Mouse (Mus musculus) NIH3T3 (cell line): Measurements from ENCODE around the gene Pip5k1b.
"Not testable (repeated sequence)": the region's sequence is repeated elsewhere in the genome, so short reads cannot be mapped to it uniquely, and the experiment has no call there.

Experiments used
- DNase-seq: peaks from one replicate; pipeline ENCODE4 v3.0.0-alpha.2; 2012; ENCODE audit warnings: low read depth

Gene Pip5k1b

DNA sequence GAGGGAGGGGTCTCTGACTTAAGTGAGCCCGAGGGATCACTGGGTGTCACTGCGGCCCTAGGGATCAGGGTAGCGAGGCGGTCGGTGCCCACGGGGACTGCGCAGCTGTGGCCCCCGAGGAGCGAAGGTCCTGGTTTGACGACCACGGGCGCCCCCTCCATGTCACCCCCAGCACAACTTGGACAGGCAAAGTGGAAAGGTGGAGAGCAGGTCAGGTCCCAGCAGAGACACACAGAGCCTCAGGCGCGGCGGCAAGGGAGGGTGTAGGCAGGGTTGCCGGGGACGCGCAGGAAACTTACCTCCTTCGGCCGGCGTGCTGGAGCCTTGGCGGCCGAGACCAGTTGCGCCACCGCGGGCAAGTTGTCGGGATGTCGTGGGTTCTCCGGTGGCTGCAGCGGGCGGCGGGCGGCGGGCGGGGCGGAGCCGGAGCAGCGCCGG is at the start of gene Pip5k1b:
Gene Pip5k1b, minus strand, starts transcription at position 407 of the 438 bp plus-strand sequence.
- no peak for DNase-seq

DNA sequence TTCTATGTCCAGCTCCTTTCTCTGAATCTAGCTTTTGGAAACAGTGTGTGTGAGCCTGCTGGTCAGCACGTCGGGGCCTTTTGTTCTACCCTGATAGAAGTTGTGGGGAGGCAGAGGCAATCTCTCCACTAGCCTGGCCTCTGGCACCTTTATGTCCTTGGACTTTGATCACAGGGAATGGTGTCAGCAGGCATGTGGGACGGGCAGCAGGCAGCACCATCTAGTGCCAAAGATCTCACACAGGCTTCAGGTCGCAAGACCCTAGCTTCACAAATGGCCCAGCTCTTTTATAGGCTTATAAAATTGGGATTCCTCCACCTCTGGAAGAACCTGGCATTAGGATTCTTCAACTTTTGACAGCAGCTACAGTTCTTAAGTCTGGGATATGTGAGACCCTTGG is 48.4 kb upstream of the Pip5k1b start:
- DNase-seq, result no peak

DNA sequence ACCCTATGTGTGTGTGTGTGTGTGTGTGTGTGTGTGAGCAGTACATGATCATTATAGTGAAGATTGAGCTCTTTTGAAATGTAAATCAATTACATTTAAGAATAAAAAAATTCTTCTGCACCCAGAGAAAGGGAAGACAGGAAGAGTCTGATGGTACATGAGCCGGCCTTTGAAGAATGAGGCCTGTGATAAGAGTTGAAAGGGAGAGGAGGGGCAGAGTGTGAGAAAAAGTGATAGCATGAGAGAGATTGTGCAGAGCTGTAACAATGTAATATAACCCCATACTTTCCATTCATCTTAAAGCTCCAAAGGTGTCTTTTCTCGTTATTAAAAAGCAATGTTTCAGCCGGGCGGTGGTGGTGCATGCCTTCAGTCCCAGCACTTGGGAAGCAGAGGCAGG is 47.8 kb upstream of the Pip5k1b start:
- no peak for DNase-seq

DNA sequence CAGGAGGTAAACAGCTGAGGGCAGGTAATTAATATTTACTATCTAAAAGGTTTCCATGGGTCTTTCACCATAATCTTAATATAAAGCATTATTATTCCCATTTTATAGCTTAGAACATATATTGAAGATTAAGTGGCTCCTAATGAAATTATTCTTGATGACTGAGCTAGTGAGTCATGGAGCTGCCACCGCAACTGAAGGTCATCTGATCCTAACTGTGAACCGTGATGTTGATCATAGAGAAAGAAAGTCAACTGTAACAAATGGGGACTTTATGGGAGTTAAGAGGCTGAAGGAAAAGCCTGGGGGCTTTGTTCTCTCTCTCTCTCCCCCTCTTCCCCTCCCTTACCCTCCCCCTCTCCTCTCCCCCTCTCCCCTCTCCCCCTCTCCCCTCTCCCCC is 31.1 kb upstream of the Pip5k1b start:
- no peak for DNase-seq

DNA sequence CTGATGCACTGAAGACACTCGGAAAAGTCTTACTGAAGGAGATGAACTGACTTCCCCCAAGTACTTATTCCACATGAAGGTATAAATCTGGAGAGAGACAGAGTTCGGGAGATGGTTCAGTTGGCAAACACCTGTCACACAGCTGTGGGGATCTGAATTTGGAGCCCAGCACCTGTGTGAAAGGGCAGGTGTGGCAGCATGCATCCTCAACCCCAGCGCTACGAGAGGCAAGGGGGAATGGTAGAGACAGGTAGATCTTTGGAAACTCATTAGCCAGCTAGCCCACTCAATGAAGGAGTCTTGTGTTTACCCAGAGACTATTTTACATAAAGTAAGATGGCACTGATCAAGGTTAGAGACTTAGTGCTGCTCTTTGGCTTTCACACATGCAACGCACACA is 29.5 kb upstream of the Pip5k1b start:
- no peak for DNase-seq

DNA sequence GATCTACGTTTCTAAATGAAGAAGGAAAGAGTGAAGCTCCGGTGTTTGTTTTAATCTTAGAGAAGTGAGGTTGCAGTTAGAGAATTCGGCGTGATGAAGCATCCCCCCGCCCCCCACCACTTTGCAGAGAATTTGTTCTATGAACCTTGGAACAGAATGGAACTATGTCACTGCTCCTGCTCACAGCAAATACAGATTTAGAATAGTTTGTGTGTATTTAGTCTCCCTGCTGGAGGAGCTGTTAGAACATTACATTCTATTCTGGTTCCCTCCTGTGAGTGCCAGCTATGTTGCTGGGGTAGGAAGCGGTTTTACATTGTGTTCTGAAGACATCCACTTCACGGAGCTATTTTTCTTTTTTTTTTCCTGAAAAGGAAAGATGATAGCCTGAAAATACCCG is 28.3 kb upstream of the Pip5k1b start:
- DNase-seq, result no peak

DNA sequence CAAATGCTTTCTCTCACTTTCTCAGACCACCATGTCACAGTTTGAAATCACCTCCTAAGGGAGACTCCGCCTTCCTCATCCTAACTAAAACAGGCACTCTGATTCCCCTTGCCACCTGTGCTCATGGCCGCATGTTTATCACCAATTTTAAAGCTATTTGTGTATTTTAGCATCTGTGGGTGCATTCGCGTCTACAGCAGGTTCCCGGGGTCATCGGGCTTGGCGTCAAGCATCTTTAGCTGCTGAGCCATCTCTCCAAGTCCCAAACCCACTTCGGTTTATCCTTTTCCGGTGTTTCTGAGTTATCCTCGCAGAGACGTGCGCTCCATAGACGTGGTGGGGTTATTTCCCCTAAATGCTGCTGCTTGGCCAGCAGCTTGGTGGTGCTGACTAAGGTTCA is 20.5 kb upstream of the Pip5k1b start:
- DNase-seq, result no peak

DNA sequence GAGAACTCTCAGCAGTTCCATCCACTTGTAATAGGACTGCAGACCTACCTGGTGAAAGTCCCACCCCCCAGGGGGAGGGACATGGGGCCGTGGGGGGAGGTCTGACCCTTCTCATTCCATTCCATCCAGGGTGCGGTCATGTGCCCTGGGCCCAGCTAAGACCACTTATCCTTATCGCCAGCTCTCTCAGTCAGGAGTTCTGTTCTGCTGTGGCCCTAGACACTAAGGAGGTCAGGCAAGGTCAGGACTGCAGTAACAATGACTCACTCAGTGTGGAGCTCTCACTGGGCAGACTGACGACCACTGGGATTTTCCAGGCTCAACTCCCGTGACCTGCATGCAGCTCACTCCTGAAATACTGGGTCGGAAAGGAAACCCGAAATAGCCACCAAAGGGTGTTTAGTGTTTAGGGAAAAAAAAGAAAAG is 16.1 kb upstream of the Pip5k1b start:
- no peak for DNase-seq

DNA sequence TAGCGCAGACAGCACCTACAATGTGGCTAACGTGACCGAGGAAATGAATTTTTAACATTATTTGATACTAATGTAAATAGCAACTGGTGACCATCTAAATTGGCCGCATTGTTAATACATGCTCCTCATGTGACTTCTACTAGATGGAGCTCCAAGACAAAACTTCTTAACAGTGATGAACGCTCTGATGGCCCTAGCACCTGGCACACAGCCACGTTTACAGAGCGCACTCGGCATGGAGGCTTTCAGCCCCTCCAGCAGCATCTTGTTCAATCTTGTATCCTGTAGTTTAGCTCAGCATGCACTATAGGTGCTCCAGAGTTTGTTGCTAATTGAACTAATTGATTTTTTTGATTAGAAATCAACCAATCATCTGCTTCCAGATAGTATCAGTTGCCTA is 15.3 kb upstream of the Pip5k1b start:
- no peak for DNase-seq

DNA sequence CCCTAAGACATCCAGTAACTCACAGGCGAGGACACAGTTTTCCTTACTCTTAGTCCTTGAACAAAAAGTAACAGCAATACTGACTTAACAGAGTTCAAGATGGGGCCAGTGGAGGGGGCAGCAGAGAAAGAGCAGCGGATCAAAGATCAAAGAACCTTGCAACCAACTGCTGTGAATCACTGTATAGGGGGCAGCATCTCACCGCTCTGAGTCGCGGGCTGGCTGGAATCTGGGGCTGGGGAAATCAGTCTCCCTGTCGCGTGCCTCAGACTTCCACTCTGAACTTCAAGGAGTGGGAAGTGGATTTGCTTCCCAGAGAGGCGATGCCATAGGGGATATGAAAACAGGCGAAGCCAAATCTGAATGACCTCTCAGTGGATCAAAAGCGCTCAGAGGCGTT is 1.8 kb upstream of the Pip5k1b start:
- DNase-seq, result peak; percentile 28

DNA sequence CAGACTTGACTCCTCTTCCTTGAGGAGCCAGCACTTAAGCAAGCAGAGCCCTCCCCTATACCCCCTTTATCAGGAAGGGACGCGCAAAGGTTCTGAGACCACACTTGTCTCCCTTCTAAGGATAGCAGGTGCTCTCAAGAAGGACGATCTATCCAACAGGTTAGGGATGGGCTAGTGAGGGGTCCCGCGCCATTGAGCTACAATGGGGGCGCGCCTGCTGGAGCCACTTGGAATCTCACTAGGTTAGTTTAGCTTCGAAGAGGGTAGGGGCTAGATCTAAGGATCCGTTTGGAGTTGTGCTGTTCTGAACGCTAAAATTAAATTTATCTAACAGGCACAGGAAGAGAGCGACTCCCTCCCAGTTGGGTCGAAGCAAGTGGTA is 904 bp upstream of the Pip5k1b start:
- DNase-seq, result no peak

DNA sequence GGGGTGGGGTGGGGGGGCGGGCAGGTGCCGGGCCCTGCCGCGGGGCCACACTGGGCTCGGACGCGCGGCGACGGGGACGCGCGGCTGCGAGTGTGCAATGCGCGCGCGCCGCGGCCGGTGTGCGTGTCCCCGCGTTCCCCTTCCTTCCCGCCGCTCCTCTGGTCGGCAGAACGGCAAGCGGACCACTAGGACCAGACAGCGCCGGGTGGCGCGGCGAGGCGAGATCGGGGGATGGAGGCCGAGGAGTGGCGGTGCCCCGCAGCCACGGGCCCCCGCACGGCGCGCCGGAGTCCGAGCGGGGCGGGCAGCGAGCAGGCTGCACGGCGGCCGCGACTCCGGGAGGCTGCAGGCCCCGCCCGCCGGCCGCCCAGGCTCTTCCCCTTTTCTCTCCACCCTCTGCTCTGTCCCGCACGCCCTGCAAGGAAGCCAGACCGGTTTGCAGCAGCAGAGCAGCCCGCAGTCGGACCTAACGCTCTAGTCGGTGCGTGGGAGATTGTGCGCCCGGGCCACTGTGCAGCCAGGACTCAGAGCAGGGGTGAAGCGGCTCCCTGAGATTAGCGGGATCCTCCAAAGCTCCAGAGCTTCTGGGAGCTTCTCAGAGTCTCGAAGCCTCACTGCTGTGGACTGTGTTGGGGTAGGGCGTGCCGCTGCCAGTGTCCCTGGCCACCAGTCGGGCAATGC is 372 bp upstream of the Pip5k1b start:
- DNase-seq, result no peak

DNA sequence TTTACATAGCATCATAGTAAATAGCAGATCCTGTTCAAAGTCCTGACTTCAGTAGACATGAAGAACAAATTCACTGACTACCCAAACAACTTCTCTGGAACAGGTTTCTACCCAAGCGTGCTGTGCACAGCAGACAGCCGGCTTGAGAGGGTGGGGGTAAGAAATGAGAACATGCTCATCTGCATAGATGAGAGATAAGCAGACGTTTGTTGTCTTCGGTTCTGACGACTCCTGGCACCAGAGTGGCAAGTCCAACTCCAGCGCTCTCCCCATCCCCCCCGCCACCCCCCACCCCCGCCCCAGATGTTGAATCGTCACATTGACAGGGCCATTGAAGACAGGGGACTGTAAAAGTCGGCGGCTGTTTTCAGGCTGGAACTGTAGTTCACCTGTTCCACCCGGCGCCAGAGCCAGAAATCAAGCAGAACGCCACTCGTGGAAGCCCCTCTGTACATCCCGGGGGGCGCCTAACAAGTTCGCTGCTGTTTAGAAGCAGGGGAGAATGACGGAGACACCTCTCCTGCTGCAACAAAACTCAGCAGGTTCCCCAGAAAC is 684 bp downstream of the Pip5k1b start:
- DNase-seq, result no peak

DNA sequence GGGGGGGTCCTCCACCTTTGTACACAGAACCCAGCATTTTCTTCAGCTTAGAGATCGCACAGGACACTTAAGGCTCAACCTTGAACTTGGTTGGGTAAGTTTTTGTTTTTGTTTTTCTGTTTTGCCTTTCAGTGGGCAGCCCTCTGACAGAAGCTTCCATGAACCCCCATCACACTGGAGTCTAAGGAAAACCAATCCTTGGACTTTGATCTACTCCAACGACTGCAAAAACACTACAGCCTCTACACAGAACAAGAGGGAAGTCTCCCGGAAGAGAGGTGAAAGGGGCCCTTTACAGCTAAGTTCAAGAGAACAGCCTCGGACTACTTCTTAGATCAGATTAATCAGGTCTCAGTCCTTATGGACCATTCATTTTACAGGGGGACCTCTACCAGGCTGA is 1.2 kb downstream of the Pip5k1b start:
- DNase-seq, result no peak

DNA sequence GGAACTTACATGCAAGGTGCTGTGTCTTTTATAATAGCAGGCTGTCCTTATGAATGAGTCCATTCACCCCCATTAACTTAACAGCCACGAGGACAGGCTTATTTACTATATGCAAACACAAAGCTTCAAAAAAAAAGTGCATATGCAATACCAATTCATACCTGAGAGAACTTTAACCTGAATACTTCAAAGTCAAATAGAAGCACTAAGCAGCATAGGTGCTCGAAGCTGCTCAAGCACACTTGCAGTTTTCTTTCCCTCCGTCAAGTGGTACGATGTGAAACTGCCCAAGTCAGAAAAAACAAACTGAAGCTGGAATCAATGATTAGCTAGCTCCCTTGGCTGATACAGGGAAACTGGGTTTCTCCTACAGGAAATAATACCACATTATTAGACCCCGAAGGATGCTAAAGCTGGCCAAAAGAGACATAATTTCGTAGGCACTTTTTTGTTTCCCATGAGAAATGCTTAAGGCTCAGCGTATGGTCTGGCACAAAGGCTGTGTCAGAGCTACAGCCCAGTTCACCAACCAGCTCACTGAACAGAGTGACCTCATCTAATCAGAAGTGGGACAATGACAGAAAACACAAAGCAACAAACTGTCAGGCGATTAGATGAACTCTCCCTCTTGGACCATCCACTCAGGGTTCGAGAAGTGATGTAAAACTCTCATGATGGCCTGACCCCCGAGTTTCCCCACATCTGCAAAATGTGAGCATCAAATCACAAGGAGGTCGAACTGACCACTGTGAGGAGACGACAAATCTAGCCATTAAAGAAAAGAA is 2.2 kb downstream of the Pip5k1b start:
- DNase-seq, result no peak

DNA sequence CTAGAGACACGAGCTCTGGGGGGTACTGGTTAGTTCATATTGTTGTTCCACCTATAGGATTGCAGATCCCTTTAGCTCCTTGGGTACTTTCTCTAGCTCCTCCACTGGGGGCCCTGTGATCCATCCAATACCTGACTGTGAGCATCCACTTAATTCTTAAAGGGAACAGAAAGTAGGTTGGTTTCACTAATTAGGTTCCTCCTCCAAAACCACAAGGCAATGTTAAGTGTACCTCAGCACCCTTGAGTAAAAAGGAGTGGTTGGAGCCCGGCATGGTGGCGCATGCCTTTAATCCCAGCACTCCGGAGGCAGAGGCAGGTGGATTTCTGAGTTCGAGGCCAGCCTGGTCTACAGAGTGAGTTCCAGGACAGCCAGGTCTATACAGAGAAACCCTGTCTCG is 3.0 kb downstream of the Pip5k1b start:
- not testable (repeated sequence) for DNase-seq

DNA sequence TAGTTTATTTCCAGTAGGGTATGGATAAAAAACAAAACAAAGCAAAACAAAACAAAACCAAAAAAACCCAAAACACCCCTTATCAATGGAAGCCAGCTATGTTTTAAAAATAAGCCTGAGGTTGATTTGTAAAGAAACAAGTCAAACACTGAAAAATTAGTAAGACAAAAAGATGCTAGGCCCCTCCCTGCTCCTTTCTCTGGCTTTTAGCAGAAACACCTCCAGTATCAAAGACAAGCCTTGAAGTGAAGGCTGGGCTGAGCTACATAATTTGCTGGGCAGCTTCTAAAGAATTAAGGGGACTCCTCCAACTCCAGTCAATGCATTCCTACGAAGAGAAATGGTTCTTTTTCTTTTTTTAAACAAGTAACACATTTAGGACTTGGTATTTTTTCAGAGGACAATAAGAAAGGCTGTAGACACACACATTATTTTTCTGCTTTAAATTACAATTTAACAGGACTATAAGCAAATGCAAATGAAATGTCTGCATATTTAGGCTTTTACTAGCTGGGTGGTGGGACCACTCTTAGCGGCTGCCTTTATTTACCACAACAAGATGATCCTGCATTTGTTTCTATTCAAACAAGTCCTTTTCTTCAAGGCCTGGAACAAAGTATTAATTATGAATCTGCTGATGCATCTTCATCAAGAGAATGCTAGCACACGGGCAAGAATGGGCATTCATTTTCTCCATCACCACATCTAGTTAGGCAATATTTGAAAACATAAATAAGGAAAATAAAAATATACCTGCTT is 4.3 kb downstream of the Pip5k1b start:
- DNase-seq, result no peak

DNA sequence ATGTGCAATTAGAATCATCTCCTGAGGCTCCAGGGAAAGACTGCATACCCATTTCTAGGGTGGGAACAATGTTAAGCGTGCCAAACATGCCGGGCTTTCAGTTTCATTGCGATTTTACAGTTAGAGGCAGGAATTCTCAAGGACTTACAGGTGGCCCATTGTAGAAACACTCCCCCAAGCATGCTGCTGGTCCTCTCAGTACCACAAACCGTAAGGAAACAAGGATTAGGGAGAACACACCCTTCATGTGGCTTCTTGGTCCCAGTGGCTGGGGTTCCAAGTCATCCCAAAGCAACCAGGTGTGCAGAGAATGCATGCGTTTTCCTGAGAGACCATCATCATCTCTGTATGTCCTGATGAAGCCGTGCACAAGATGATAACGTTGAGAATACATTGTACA is 4.9 kb downstream of the Pip5k1b start:
- no peak for DNase-seq

DNA sequence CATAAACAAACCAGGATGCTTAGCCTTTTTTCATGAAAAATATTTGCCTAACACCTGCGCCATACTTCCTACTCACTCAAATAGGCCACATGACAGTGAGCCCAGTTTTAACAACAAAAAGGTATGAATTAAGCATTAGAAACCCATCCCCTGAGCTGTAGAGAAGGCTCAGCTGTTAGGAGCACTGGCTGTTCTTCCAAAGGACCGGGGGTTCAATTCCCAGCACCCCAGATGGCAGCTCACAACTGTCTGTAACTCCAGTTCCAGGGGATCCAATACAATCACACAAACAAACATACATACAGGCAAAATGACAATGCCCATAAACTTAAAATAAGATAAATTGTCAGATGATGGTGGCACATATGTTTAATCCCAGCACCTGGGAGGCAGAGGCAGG is 5.7 kb downstream of the Pip5k1b start:
- DNase-seq, result no peak

DNA sequence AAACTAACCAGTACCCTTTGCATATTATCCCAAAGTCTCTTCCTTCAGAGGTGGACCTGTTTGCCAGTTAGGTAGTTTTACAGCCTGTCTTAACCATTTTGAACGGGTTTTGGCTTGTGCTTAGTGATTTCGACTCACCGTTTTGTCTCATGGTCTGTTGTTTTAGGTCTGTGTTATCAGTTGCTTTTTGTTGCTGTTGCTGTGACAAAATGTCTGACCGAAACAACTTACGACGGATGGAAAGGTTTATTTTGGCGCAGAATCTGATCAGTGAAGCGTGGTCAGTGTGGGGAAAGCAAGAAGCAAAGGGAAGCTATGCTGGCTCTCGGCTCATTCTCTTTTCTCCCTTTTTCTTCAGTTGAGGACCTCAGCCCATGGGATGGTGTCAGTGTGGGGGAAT is 7.3 kb downstream of the Pip5k1b start:
- no peak for DNase-seq

DNA sequence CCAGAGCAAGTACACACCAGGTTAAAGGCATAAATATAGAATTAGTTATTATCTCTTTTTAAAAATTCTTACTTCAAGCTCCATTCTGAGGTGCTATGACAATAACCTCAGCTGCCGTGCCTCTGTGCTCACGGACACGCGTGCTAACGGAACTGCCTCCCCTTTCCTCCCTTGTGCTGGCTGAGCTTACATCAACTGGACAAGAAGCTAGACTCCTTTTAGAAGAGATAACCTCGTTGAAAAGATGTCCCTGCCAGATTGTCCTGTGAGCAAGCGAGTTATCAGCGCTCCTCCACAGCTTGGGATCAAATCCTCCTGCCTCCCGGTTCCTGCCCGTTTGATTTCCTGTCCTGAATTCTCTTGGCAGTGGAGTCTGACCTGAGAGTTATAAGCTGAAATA is 9.5 kb downstream of the Pip5k1b start:
- no peak for DNase-seq
